8 mouse cellular contexts compared by ENCODE assay signal in the genomic region with DNA sequence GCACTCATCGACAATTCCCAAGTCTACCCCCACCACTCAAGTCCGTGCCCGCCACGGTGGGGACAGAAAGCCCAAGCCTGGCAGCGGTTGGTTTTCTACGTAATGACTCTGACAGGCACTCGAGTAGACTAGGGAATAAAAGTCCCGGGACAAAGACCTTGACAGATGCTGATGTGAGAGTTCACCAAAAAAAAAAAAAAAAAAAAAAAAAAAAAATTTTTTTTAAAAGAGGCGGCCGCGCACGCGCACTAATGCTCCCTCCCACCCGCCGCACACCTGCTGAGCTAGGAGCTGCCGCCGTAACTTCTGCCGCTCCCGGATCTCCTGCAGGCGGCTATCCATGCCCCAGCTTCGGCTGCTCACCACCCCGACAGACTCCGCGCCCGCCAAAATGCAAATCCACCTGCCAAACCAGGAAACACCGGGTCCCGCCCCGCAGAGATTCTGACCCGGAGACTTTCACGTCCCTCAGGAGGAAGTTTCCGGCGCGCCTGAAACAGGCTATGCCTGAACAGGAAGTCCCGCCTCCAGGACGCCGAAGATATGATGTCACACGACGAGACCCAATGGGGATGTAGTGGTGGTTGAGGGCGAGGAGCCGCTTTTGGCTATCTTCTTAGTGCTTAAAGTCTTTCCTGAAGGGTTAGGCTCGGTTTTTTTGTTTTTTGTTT. TPM values are rescaled to one million over a fixed set of nuclear protein-coding genes. Genes with fewer than 3 reads are reported as not detected.
DNase-seq lines count a peak whose midpoint lies in the region; ATAC-seq lines count a peak whose summit lies in the region.

A gene (minus strand): TSS at position 623 of the 671 bp plus-strand sequence.

- DNase-seq in CD4-positive, CD25-positive, alpha-beta regulatory T cell, adult 2 months (ENCODE audit: low read depth, low spot score): peak; percentile 98
- DNase-seq in fat pad, adult 2 months (ENCODE audit: extremely low read depth, low read depth, low spot score): peak; percentile 68
- peak; percentile 98 for DNase-seq in kidney, postnatal 10 days
- peak; percentile 93 to 95 for DNase-seq in natural killer cell, adult 2 months (ENCODE audit: low spot score in 2 of 2)

- peaks cover 14% of the 10 kb centered on the region for H3K36me3 ChIP-seq in heart, embryonic 13.5 days
- H3K36me3 ChIP-seq in liver, embryonic 12.5 days: peaks cover 16% of the 10 kb centered on the region
- H3K36me3 ChIP-seq in stomach, embryonic 15.5 days: peaks cover 6% of the 10 kb centered on the region; the same call in 1 of the 2 replicates

- H3K4me3 ChIP-seq in brown adipose tissue, adult 24 weeks (ENCODE audit: insufficient read depth, low read depth, low read length): peak within 1 kb of the TSS; percentile 88
- peak within 1 kb of the TSS; percentile 80 for H3K4me3 ChIP-seq in heart, embryonic 13.5 days
- H3K4me3 ChIP-seq in liver, embryonic 12.5 days: peak within 1 kb of the TSS; percentile 82
- peak within 1 kb of the TSS; percentile 72 for H3K4me3 ChIP-seq in stomach, embryonic 15.5 days (replicated peaks)

- peak; percentile 96 for ATAC-seq in heart, embryonic 13.5 days (ENCODE audit: extremely low read depth, insufficient number of reproducible peaks, low FRiP score, low TSS enrichment)
- peak; percentile 100 for ATAC-seq in liver, embryonic 12.5 days
- peak; percentile 98 for ATAC-seq in stomach, embryonic 15.5 days (ENCODE audit: insufficient read depth, low FRiP score, low read depth)

- under 1% methylated on average over 41 of the region's 41 CpGs for WGBS in heart, embryonic 13.5 days
- WGBS in liver, embryonic 12.5 days (ENCODE audit: insufficient replicate concordance): under 1% methylated on average over 40 of the region's 41 CpGs
- under 1% methylated on average over 41 of the region's 41 CpGs for WGBS in stomach, embryonic 15.5 days

- peak within 1 kb of the TSS; percentile 94 for H3K27ac ChIP-seq in brown adipose tissue, adult 24 weeks (replicated peaks; ENCODE audit: low read depth, low read length)
- H3K27ac ChIP-seq in heart, embryonic 13.5 days (replicated peaks): peak within 1 kb of the TSS; percentile 94
- H3K27ac ChIP-seq in liver, embryonic 12.5 days: peak within 1 kb of the TSS; percentile 91
- peak within 1 kb of the TSS; percentile 95 for H3K27ac ChIP-seq in stomach, embryonic 15.5 days

- peak within 1 kb of the TSS; percentile 90 for H3K9ac ChIP-seq in heart, embryonic 13.5 days
- H3K9ac ChIP-seq in liver, embryonic 12.5 days: peak within 1 kb of the TSS; percentile 82
- peak within 1 kb of the TSS; percentile 45; the same call in 1 of the 2 replicates for H3K9ac ChIP-seq in stomach, embryonic 15.5 days

- no peaks in the 10 kb centered on the region for H3K9me3 ChIP-seq in heart, embryonic 13.5 days
- H3K9me3 ChIP-seq in liver, embryonic 12.5 days (replicated peaks): no peaks in the 10 kb centered on the region
- no peaks in the 10 kb centered on the region for H3K9me3 ChIP-seq in stomach, embryonic 15.5 days

- peak within 1 kb of the TSS; percentile 88 for H3K4me2 ChIP-seq in heart, embryonic 13.5 days
- peak within 1 kb of the TSS; percentile 73 for H3K4me2 ChIP-seq in liver, embryonic 12.5 days
- peak within 1 kb of the TSS; percentile 61 for H3K4me2 ChIP-seq in stomach, embryonic 15.5 days

- H3K4me1 ChIP-seq in brown adipose tissue, adult 24 weeks (ENCODE audit: control insufficient read depth, insufficient read depth, insufficient read length, low read length): no peaks in the 10 kb centered on the region
- peaks cover 16% of the 10 kb centered on the region for H3K4me1 ChIP-seq in heart, embryonic 13.5 days
- H3K4me1 ChIP-seq in liver, embryonic 12.5 days: peaks cover 19% of the 10 kb centered on the region
- H3K4me1 ChIP-seq in stomach, embryonic 15.5 days: no peaks in the 10 kb centered on the region

- H3K27me3 ChIP-seq in heart, embryonic 13.5 days (replicated peaks): peaks cover 4% of the 10 kb centered on the region; the same call in 1 of the 2 replicates
- no peaks in the 10 kb centered on the region for H3K27me3 ChIP-seq in liver, embryonic 12.5 days (replicated peaks)
- no peaks in the 10 kb centered on the region for H3K27me3 ChIP-seq in stomach, embryonic 15.5 days (replicated peaks)

RNA-seq across cellular contexts. Expression of the gene that starts here (rescaled TPM):
- polyA plus RNA-seq in brown adipose tissue, adult 24 weeks (2012; ENCODE audit: insufficient read depth, insufficient read length, missing spikeins): 7.0 and 8.7 TPM in 2 replicates
- 17.9 and 18.8 TPM in 2 replicates for polyA plus RNA-seq in heart, embryonic 13.5 days (2015; fragmentation: Nextera tagmentation; extraction: Ambion mirVana)
- polyA plus RNA-seq in liver, embryonic 12.5 days (2016; fragmentation: Nextera tagmentation; extraction: Ambion mirVana): 12.7 and 13.4 TPM in 2 replicates
- polyA plus RNA-seq in stomach, embryonic 15.5 days (2015; fragmentation: Nextera tagmentation; extraction: Ambion mirVana): 23.3 and 25.0 TPM in 2 replicates

Comparison
In these comparisons a context has a peak if more than half of its experiments do, and no peak if none do; other contexts are left out.
1. Peak in every context shown above with its lines: DNase-seq, ATAC-seq, H3K4me3 ChIP-seq and H3K27ac ChIP-seq.